Mouse (Mus musculus): ENCODE measurements at regions not wholly inside any gene's neighbourhood (a gene's known extent, or its start where the extent isn't known, plus 50 kb on each side); places are given as distances from the start of the nearest gene placed in this dataset.

DNA sequence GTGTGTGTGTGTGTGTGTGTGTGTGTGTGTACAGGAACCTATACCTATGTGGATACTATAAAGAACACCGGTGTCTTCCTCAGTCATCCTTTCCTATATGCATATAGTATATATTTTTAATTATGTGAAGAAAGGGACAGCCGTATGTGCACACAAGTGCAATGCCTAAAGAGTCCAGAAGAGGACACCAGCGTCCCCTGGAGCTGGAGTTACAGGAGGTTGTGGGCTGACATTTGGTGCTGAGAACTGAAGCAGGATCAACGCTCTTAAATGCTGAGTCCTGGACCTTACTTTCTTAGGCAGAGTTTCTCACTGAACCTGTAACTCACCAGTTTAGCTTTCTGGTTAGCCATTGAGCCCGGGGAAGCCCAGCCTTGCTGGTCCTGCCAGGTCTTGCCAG is 114.9 kb upstream of the Dapk1 start:
- TF ChIP-seq CTCF (IDR thresholded peaks at IDR 0.05; ENCODE audit: low read depth) (peak; percentile 15; the same call in 1 of the 2 replicates), EP300 (IDR thresholded peaks at IDR 0.05; ENCODE audit: low read depth) (no peak)

Measured in liver, postnatal 0 days (tissue).